Mouse (Mus musculus) heart, postnatal 10 days (tissue): ENCODE results near the gene Iqgap2. TPM values are rescaled to one million over a fixed set of nuclear protein-coding genes. Genes with fewer than 3 reads are reported as not detected.

Experiments
- DNase-seq, 2 experiments: peaks; one replicate each; pipeline ENCODE4 v3.0.0; 2021
- intact Hi-C: fragments of 180-260 bp; cut with DNase I; formaldehyde crosslinking; loops from one replicate; pipeline ENCODE4 v1.15.1; 2025
- total RNA-seq, 2 experiments: library from RNA; stranded (reverse); gene quantifications; 2 replicates each; pipeline ENCODE4 v1.2.3; 2021

Iqgap2 gene
- total RNA-seq, 2 experiments from 2014 or later = 2.3 to 3.1 TPM

GRCm38 (mm10) chr13:95782969-95783332 is 108.8 kb downstream of the Iqgap2 start:
- DNase-seq = no peak
- intact Hi-C loops = no loop called here

- no peak for DNase-seq
- intact Hi-C loops = no loop called here
Observed at GRCm38 (mm10) chr13:95782311-95782968, 109.3 kb downstream of the Iqgap2 start.

DNA sequence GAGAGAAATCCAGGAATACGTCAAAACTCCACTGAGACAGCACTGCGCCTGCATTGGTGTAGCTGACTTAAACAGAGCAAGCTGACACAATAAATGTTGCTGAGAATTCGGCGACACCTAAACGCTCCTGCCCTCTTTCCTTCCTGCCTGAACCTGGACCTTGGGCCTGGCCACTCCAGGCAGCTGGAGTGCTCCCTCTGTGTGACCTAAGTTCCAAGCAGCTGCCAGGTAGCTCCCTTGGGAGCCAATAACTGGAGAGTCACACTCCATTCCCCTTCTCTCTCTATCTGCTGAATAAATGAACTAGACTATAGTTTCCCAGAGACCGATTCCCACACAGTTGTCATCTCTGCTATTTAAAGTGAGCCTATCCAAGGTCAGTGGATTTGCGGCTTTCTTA is 111.7 kb downstream of the Iqgap2 start:
- no peak for DNase-seq
- intact Hi-C loops = no loop called here

DNA sequence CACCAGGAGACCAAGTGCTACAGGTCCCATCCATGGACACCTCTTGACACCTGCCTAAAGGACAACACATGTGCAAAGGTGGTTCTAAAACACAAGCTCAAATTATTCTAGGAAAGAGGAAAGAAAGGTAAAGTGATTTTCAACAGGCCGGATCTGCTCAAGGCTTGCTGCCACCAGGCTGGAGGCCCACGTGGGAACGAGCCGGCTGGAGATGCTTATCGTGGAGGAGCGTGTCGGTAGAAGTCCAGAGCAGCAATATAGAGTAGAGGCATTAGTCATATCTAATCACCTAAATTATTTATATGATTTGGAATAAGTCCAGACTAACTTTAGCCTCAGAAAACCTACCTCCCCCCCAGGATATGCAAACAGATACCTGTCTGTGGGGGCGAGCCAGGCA is 112.5 kb downstream of the Iqgap2 start:
- intact Hi-C loops = loop anchor here (5.0 kb wide), 1 partner anchor 113 kb away; the partner anchor contains the start of gene Iqgap2

DNA sequence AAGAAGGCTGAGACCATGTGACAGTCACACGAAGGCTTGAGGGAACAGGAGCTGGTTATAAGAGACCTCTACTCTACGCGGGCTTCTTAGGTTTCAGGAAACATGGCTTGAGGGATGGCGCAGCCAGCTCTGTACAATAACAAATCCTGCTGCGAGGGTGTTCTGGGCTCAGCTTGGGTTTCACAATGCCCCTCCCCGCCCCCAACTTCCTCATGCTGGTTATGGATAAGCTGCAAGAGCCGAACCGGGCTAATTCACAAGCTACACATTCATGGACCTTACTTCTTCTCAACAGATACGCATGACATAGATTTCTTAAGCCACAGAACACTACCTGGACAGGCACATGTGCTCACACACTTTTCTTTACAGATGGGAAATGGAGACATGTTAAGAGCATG is 113.0 kb downstream of the Iqgap2 start:
- intact Hi-C loops = loop anchor here (5.0 kb wide), 1 partner anchor 114 kb away; the partner anchor contains the start of gene Iqgap2
- peak in 1 of 2 experiments; percentile 20 for DNase-seq

More for the DNA sequence above, 112.5 kb downstream of the Iqgap2 start:
- no peak for DNase-seq

GRCm38 (mm10) chr13:95777651-95778391 is 113.9 kb downstream of the Iqgap2 start:
- intact Hi-C loops = loop anchor here (2.0 to 5.0 kb wide), 2 partner anchors 114 to 173 kb away; partner anchors contain the start of gene Iqgap2
- no peak for DNase-seq

DNA sequence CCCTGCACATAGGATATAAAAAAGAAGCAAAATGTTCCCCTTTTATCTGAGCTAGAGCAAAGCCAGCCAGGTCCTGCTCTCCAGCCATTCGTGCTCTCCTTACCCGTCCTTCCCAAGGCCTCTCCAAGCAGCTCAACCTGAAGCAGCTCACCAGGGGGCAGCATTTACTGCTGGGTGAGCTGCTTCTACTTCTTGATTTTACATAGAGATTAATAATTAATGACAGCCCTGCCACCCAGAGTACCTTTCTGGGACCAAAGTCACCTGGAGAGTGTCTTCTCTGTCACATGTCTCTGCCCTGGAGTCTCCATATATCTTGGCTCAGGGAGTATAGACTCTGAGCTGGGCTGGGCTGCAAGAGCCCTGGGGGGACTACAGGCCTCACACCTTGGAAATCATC is 114.5 kb downstream of the Iqgap2 start:
- intact Hi-C loops = loop anchor here (2.0 to 5.0 kb wide), 2 partner anchors 115 to 174 kb away; partner anchors contain the start of gene Iqgap2

GRCm38 (mm10) chr13:95774966-95775696 is 116.6 kb downstream of the Iqgap2 start:
- intact Hi-C loops = loop anchor here (5.0 kb wide), 1 partner anchor 117 kb away; the partner anchor contains the start of gene Iqgap2
- DNase-seq = no peak

More for the DNA sequence above, 114.5 kb downstream of the Iqgap2 start:
- peak; percentile 40 to 46 for DNase-seq

DNA sequence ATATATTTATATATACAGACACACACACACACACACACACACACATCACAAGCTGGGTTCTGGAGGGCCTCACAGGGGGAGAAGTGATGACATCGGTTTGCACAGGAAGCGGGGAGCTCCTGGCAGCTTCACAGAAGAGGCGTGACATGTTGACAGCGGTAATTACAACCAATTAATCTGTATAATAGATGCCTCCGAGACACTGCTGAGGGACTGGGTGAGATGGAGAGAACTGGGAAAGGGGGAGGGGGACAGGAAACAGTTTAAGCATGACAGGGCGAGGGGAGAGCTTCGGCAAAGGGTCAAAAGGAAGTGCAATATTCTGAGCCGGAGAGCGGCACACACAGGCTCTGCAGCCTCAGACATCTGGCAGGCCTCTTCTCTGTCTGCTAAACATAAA is 126.7 kb downstream of the Iqgap2 start:
- DNase-seq = peak; percentile 46 to 62
- intact Hi-C loops = no loop called here

- peak in 1 of 2 experiments; percentile 41 for DNase-seq
- intact Hi-C loops = no loop called here
Observed at GRCm38 (mm10) chr13:95763876-95764517, 127.7 kb downstream of the Iqgap2 start.

- intact Hi-C loops = no loop called here
- no peak for DNase-seq
Observed at GRCm38 (mm10) chr13:95759810-95760209, 131.9 kb downstream of the Iqgap2 start.

DNA sequence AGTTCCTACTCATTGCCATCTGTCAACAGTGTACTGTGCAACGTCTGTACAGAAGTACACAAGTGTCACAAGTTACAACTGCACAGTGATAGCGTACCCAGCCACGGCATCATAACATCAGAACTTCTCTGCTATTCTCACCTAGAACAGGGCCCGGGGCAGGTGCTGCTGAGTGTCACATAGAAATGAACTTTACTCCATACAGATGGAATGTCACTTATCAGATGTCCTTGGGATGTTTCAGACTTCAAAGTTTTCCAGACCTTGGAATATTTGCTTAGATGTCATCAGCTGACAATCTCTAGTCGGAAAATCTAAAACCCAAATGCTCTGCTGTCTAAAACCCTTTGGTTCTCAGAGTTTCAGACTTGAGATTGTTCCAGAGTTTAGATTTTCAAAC is 137.4 kb downstream of the Iqgap2 start:
- no peak for DNase-seq
- intact Hi-C loops = no loop called here

- no peak for DNase-seq
Observed at GRCm38 (mm10) chr13:95752386-95752785, 139.3 kb downstream of the Iqgap2 start.

GRCm38 (mm10) chr13:95747541-95747940 is 144.2 kb downstream of the Iqgap2 start:
- intact Hi-C loops = no loop called here
- DNase-seq = no peak

More at GRCm38 (mm10) chr13:95752386-95752785, 139.3 kb downstream of the Iqgap2 start:
- intact Hi-C loops = no loop called here

DNA sequence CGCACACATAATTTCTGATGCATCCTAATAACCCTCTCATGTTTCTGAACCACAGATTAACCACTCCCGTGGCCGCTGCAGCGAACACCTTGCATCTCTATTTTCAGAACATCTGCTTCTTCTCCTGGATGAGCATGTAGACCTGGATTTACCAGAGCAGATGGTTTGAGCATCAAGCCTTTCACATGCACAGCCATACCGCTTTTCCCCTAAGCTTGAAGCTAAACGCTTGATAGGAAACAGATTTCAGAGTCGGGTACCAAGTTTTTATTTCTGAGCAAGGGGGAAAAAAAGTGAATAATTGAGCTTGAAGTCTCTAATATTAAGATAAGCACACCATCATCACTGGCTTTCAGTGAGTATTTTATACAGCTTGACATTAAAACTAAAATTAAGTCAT is 144.6 kb downstream of the Iqgap2 start:
- no peak for DNase-seq
- intact Hi-C loops = no loop called here

GRCm38 (mm10) chr13:95746509-95746908 is 145.2 kb downstream of the Iqgap2 start:
- peak; percentile 49 to 62 for DNase-seq
- intact Hi-C loops = no loop called here

- intact Hi-C loops = no loop called here
- no peak for DNase-seq
Observed at GRCm38 (mm10) chr13:95745451-95745850, 146.3 kb downstream of the Iqgap2 start.

DNA sequence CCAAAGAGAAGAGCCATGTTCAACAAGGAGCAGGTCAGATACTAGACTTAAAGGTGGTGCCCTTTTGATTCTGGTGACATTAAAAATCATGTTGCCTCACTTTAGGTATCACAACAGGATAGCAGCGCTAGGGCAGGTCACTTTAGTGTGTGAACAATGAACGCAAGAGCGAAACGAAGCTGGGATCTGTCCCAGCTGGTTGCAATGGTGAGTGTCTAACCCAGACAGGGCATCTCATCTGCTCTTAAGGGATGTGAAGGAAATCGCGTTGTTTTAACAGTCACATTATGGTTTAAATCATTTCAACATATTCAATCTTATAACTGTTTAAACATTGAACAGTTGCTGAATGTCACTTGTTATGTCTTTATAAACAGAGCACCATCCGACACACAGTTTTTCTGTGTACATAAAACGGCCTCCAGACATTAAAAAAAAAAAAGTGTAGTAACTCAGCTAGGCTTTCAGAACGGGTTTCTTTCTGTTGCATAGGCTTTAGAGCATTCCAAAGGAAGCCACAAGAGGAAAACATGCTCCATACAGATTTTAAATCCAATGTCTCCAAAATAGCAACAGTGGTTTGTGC is 148.7 kb downstream of the Iqgap2 start:
- no peak for DNase-seq
- intact Hi-C loops = no loop called here

GRCm38 (mm10) chr13:95741813-95742689 is 149.7 kb downstream of the Iqgap2 start:
- intact Hi-C loops = no loop called here

More at GRCm38 (mm10) chr13:95741813-95742689, 149.7 kb downstream of the Iqgap2 start:
- DNase-seq = no peak
